Mouse (Mus musculus) erythroblast, embryonic 14.5 days (primary cell): ENCODE data around the gene Pex14.

Experiments
- GATA1 ChIP-seq: IDR thresholded peaks from 2 replicates; pipeline ENCODE4 v1.6.1; 2012; ENCODE audit warnings: low read length, inconsistent platforms, mixed read lengths
- TAL1 ChIP-seq: IDR thresholded peaks from 3 replicates; pipeline ENCODE4 v1.6.1; 2012; ENCODE audit warnings: low read length, inconsistent platforms, mixed read lengths

DNA sequence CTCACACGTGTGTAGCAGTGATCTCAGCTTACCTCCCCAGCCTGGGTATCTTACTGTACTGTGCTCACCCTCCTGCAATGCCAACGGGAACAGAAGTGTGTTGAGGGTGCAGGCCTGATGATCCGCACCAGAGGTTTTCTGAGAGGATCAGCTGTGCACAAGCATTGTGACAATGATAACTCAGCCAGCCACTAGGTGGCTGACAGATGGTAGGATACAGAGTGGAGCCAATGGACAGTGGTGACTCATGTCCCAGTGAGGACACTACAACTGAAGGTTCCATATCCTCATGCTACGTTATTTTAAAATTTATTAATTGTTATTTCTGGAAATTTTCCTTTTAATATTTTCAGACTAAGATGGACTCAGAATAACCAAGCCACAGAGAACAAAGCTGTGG, 68.2 kb downstream of the Pex14 start:
- TF ChIP-seq GATA1 (no peak), TAL1 (no peak)
